Mouse (Mus musculus) MEL (cell line): ENCODE results near the gene Poln. TPM values are rescaled to one million over a fixed set of nuclear protein-coding genes. Genes with fewer than 3 reads are reported as not detected.

Source experiments
- DNase-seq: peaks from one replicate; pipeline ENCODE4 v3.0.0; 2011; ENCODE audit warnings: low read depth, low spot score
- H3K27ac ChIP-seq: 2 replicates; pipeline ENCODE4 v1.5.1; 2012; ENCODE audit warnings: low read depth, mild to moderate bottlenecking, control low read depth, low read length, moderate library complexity; ENCODE audit not compliant: control insufficient read depth
- H3K27me3 ChIP-seq, 2 experiments: fragments of 150-350 bp in 1 of 2; sonication (generic) in 1 of 2; 2 replicates each; pipeline ENCODE4 v1.6.1; 2012; ENCODE audit warnings: low read length in 2 of 2, mild to moderate bottlenecking in 2 of 2, improper control_type of control experiment in 1 of 2, moderate library complexity in 1 of 2; ENCODE audit not compliant: insufficient read depth in 2 of 2, control insufficient read depth in 1 of 2
- H3K36me3 ChIP-seq, 2 experiments: 2 replicates each; pipeline ENCODE4 v1.6.1; 2012 to 2014; ENCODE audit warnings: low read length in 2 of 2, improper control_type of control experiment in 1 of 2, inconsistent platforms in 1 of 2, mild to moderate bottlenecking in 1 of 2; ENCODE audit not compliant: insufficient read depth in 2 of 2, control insufficient read depth in 1 of 2
- H3K4me1 ChIP-seq, 2 experiments: fragments of 150-350 bp in 1 of 2; sonication (generic) in 1 of 2; 2 replicates each; pipeline ENCODE4 v1.6.1; 2012; ENCODE audit warnings: low read length in 2 of 2, improper control_type of control experiment in 1 of 2, mild to moderate bottlenecking in 1 of 2; ENCODE audit not compliant: insufficient read depth in 2 of 2, control insufficient read depth in 1 of 2
- H3K4me3 ChIP-seq, 2 experiments: fragments of 150-350 bp in 1 of 2; sonication (generic) in 1 of 2; 2 replicates each; pipeline ENCODE4 v1.5.1; 2012; ENCODE audit warnings: low read depth in 2 of 2, low read length in 2 of 2, mild to moderate bottlenecking in 2 of 2, moderate library complexity in 2 of 2, control low read depth in 1 of 2, improper control_type of control experiment in 1 of 2; ENCODE audit not compliant: control insufficient read depth in 1 of 2, insufficient read depth in 1 of 2
- H3K79me2 ChIP-seq: 2 replicates; pipeline ENCODE4 v1.6.1; 2012; ENCODE audit warnings: mild to moderate bottlenecking, low read length, moderate library complexity; ENCODE audit not compliant: control insufficient read depth, poor library complexity, insufficient read depth
- H3K9ac ChIP-seq: 2 replicates; pipeline ENCODE4 v1.6.1; 2012; ENCODE audit warnings: low read depth, mild to moderate bottlenecking, control low read depth, low read length, moderate library complexity; ENCODE audit not compliant: control insufficient read depth, poor library complexity, severe bottlenecking
- H3K9me3 ChIP-seq: fragments of 150-350 bp; sonication (generic); replicated peaks from 2 replicates; pipeline ENCODE4 v1.6.1; 2012; ENCODE audit warnings: mild to moderate bottlenecking, low read length, improper control_type of control experiment, moderate library complexity; ENCODE audit not compliant: insufficient read depth
- CHD1 ChIP-seq: IDR thresholded peaks from 2 replicates; pipeline ENCODE4 v1.6.1; 2012; ENCODE audit warnings: low read depth, mild to moderate bottlenecking, inconsistent platforms, low read length, improper control_type of control experiment
- CHD2 ChIP-seq: IDR thresholded peaks from 2 replicates; pipeline ENCODE4 v1.6.1; 2011; ENCODE audit warnings: low read length, improper control_type of control experiment
- CTCF ChIP-seq, 3 experiments: IDR thresholded peaks in 2 of 3; conservative IDR thresholded peaks in 1 of 3; 2 replicates each; pipeline ENCODE4 v1.5.1; 2011 to 2012; ENCODE audit warnings: low read length in 3 of 3, low read depth in 2 of 3, mild to moderate bottlenecking in 2 of 3, improper control_type of control experiment in 1 of 3, inconsistent platforms in 1 of 3, mixed read lengths in 1 of 3, moderate library complexity in 1 of 3; ENCODE audit not compliant: control insufficient read depth in 1 of 3, insufficient read depth in 1 of 3, poor library complexity in 1 of 3, severe bottlenecking in 1 of 3
- E2F4 ChIP-seq: IDR thresholded peaks from 2 replicates; pipeline ENCODE4 v1.6.1; 2011; ENCODE audit warnings: low read depth, low read length, improper control_type of control experiment, borderline replicate concordance
- EP300 ChIP-seq, 2 experiments: IDR thresholded peaks; 2 replicates each; pipeline ENCODE4 v1.6.1; 2011; ENCODE audit warnings: improper control_type of control experiment in 2 of 2, low read length in 2 of 2, low read depth in 1 of 2, mild to moderate bottlenecking in 1 of 2
- ETS1 ChIP-seq: IDR thresholded peaks from 2 replicates; pipeline ENCODE4 v1.6.1; 2012; ENCODE audit warnings: low read depth, mild to moderate bottlenecking, inconsistent platforms, low read length, improper control_type of control experiment, moderate library complexity
- GABPA ChIP-seq: IDR thresholded peaks from 2 replicates; pipeline ENCODE4 v1.6.1; 2012; ENCODE audit warnings: low read depth, mild to moderate bottlenecking, inconsistent platforms, low read length, improper control_type of control experiment, moderate library complexity
- GATA1 ChIP-seq: IDR thresholded peaks from 2 replicates; pipeline ENCODE4 v1.6.1; 2011; ENCODE audit warnings: low read depth, low read length, improper control_type of control experiment
- HCFC1 ChIP-seq: IDR thresholded peaks from 2 replicates; pipeline ENCODE4 v1.6.1; 2012; ENCODE audit warnings: low read depth, mild to moderate bottlenecking, inconsistent platforms, low read length, improper control_type of control experiment, moderate library complexity
- JUND ChIP-seq: IDR thresholded peaks from 2 replicates; pipeline ENCODE4 v1.6.1; 2011; ENCODE audit warnings: low read depth, mild to moderate bottlenecking, improper control_type of control experiment, low read length
- MEF2A ChIP-seq: IDR thresholded peaks from 2 replicates; pipeline ENCODE4 v1.6.1; 2014; ENCODE audit warnings: low read depth, mild to moderate bottlenecking, inconsistent platforms, low read length, improper control_type of control experiment; ENCODE audit not compliant: poor library complexity, insufficient replicate concordance, severe bottlenecking; ENCODE audit errors: extremely low read depth
- MXI1 ChIP-seq: IDR thresholded peaks from 2 replicates; pipeline ENCODE4 v1.6.1; 2011; ENCODE audit warnings: mild to moderate bottlenecking, low read depth, low read length, improper control_type of control experiment
- MYB ChIP-seq: IDR thresholded peaks from 2 replicates; pipeline ENCODE4 v1.6.1; 2011; ENCODE audit warnings: mild to moderate bottlenecking, low read depth, low read length, improper control_type of control experiment
- MYC ChIP-seq: IDR thresholded peaks from 2 replicates; pipeline ENCODE4 v1.6.1; 2011; ENCODE audit warnings: low read depth, mild to moderate bottlenecking, low read length, improper control_type of control experiment, moderate library complexity
- NELFE ChIP-seq: IDR thresholded peaks from 2 replicates; pipeline ENCODE4 v1.6.1; 2011; ENCODE audit warnings: low read depth, low read length, improper control_type of control experiment
- NRF1 ChIP-seq: IDR thresholded peaks from 2 replicates; pipeline ENCODE4 v1.6.1; 2014; ENCODE audit warnings: low read depth, mild to moderate bottlenecking, inconsistent platforms, low read length, improper control_type of control experiment, moderate library complexity; ENCODE audit not compliant: poor library complexity, insufficient read depth, severe bottlenecking
- POLR2A ChIP-seq, 2 experiments: IDR thresholded peaks; 2 replicates each; pipeline ENCODE4 v1.6.1; 2011 to 2012; ENCODE audit warnings: low read length in 2 of 2, mild to moderate bottlenecking in 2 of 2, control low read depth in 1 of 2, improper control_type of control experiment in 1 of 2, low read depth in 1 of 2, moderate library complexity in 1 of 2; ENCODE audit not compliant: control insufficient read depth in 1 of 2, insufficient read depth in 1 of 2, poor library complexity in 1 of 2
- POLR2AphosphoS2 ChIP-seq: IDR thresholded peaks from 2 replicates; pipeline ENCODE4 v1.6.1; 2011; ENCODE audit warnings: low read length, improper control_type of control experiment
- POLR2AphosphoS5 ChIP-seq: IDR thresholded peaks from 2 replicates; pipeline ENCODE4 v1.6.1; 2012; ENCODE audit warnings: low read depth, borderline replicate concordance, mild to moderate bottlenecking, inconsistent platforms, low read length, moderate library complexity, mixed read lengths
- SIN3A ChIP-seq: IDR thresholded peaks from 2 replicates; pipeline ENCODE4 v1.6.1; 2012; ENCODE audit warnings: low read length, improper control_type of control experiment, inconsistent platforms
- TAL1 ChIP-seq: IDR thresholded peaks from 2 replicates; pipeline ENCODE4 v1.6.1; 2012; ENCODE audit warnings: mild to moderate bottlenecking, inconsistent platforms, low read length, moderate library complexity, mixed read lengths
- TBP ChIP-seq: IDR thresholded peaks from 2 replicates; pipeline ENCODE4 v1.8.0; 2011; ENCODE audit warnings: low read depth, low read length, improper control_type of control experiment
- UBTF ChIP-seq: IDR thresholded peaks from 2 replicates; pipeline ENCODE4 v1.6.1; 2012; ENCODE audit warnings: low read depth, mild to moderate bottlenecking, inconsistent platforms, low read length, improper control_type of control experiment, moderate library complexity, borderline replicate concordance; ENCODE audit not compliant: insufficient read depth
- USF2 ChIP-seq, 2 experiments: IDR thresholded peaks; 2 replicates each; pipeline ENCODE4 v1.6.1; 2011 to 2012; ENCODE audit warnings: improper control_type of control experiment in 2 of 2, low read length in 2 of 2, borderline replicate concordance in 1 of 2, inconsistent platforms in 1 of 2, low read depth in 1 of 2, mild to moderate bottlenecking in 1 of 2; ENCODE audit not compliant: insufficient read depth in 1 of 2
- ZKSCAN1 ChIP-seq: IDR thresholded peaks from 2 replicates; pipeline ENCODE4 v1.6.1; 2012; ENCODE audit warnings: low read depth, mild to moderate bottlenecking, inconsistent platforms, low read length, improper control_type of control experiment, moderate library complexity
- ZMIZ1 ChIP-seq: IDR thresholded peaks from 2 replicates; pipeline ENCODE4 v1.6.1; 2012; ENCODE audit warnings: low read depth, mild to moderate bottlenecking, inconsistent platforms, low read length, improper control_type of control experiment, moderate library complexity
- ZNF384 ChIP-seq: IDR thresholded peaks from 2 replicates; pipeline ENCODE4 v1.6.1; 2012; ENCODE audit warnings: low read depth, mild to moderate bottlenecking, inconsistent platforms, low read length, improper control_type of control experiment
- polyA plus RNA-seq, 2 experiments: library from polyadenylated mRNA; stranded (reverse) in 1 of 2; unstranded in 1 of 2; fragments of >175 nt in 1 of 2; fragments of >200 nt in 1 of 2; gene quantifications; 2 replicates each; pipeline versions ENCODE4 v1.2.1 to v1.2.4; 2012; ENCODE audit warnings: low replicate concordance in 2 of 2, low read depth in 1 of 2; ENCODE audit not compliant: insufficient read length in 2 of 2, insufficient read depth in 1 of 2, missing spikeins in 1 of 2
- total RNA-seq: library from RNA; depleted of rRNA; stranded (reverse); fragments of 300-350 nt; gene quantifications from 2 replicates; pipeline ENCODE4 v1.2.3, GENCODE M21; 2012

Gene Poln
- total and polyA plus RNA-seq, 3 experiments: 0.50 to 1.0 TPM; not detected in 1

GRCm38 (mm10) chr5:33997829-33998504 is 171.3 kb downstream of the Poln start:
- no peak overlapping the region for H3K9ac ChIP-seq

GRCm38 (mm10) chr5:33997051-33997741 is 172.1 kb downstream of the Poln start:
- no peaks in the 10 kb centered on the region for H3K27me3 ChIP-seq
- no peak for DNase-seq
- H3K9me3 ChIP-seq: no peaks in the 10 kb centered on the region
- TF ChIP-seq USF2 (IDR thresholded peaks at IDR 0.05; ENCODE audit: borderline replicate concordance in 1 of 2, insufficient read depth in 1 of 2, low read depth in 1 of 2, low read length in 2 of 2) (no peak), POLR2AphosphoS2 (no peak), ZNF384 (no peak), MYB (no peak), GABPA (no peak), NRF1 (no peak), TAL1 (no peak), HCFC1 (no peak), POLR2AphosphoS5 (no peak), ZMIZ1 (no peak), MYC (no peak), EP300 (IDR thresholded peaks at IDR 0.05; ENCODE audit: low read depth in 1 of 2, low read length in 2 of 2) (no peak), E2F4 (no peak), MXI1 (no peak), CHD2 (no peak), TBP (no peak), POLR2A (IDR thresholded peaks at IDR 0.05; ENCODE audit: control insufficient read depth in 1 of 2, insufficient read depth in 1 of 2, low read depth in 1 of 2, low read length in 2 of 2, poor library complexity in 1 of 2) (no peak), CHD1 (no peak), SIN3A (no peak)
- TF ChIP-seq, all 39 proteins: peak for 0
- no peak overlapping the region for H3K4me3 ChIP-seq
- H3K36me3 ChIP-seq: no peaks in the 10 kb centered on the region
- no peak overlapping the region for H3K27ac ChIP-seq
- H3K9ac ChIP-seq: no peak overlapping the region
- no peaks in the 10 kb centered on the region for H3K4me1 ChIP-seq
- no peaks in the 10 kb centered on the region for H3K79me2 ChIP-seq

More at GRCm38 (mm10) chr5:33997829-33998504, 171.3 kb downstream of the Poln start:
- no peaks in the 10 kb centered on the region for H3K4me1 ChIP-seq
- H3K36me3 ChIP-seq: no peaks in the 10 kb centered on the region
- TF ChIP-seq MEF2A (no peak), MXI1 (no peak), GATA1 (no peak), MYC (no peak), NELFE (no peak), ZMIZ1 (no peak), CTCF (IDR thresholded peaks at IDR 0.05 in 2 of 3, conservative IDR thresholded peaks at IDR 0.05 in 1 of 3; ENCODE audit: control insufficient read depth in 1 of 3, insufficient read depth in 1 of 3, low read depth in 2 of 3, low read length in 3 of 3, poor library complexity in 1 of 3, severe bottlenecking in 1 of 3) (no peak), ZKSCAN1 (no peak), ETS1 (no peak), SIN3A (no peak), UBTF (no peak), JUND (no peak), TAL1 (no peak)
- H3K9me3 ChIP-seq: no peaks in the 10 kb centered on the region
- H3K4me3 ChIP-seq: no peak overlapping the region
- no peak overlapping the region for H3K27ac ChIP-seq
- no peak for DNase-seq
- H3K27me3 ChIP-seq: no peaks in the 10 kb centered on the region
- H3K79me2 ChIP-seq: no peaks in the 10 kb centered on the region
